Mouse (Mus musculus) heart, postnatal 25 days (tissue): ENCODE results near the gene Msrb1. TPM values are rescaled to one million over a fixed set of nuclear protein-coding genes. Genes with fewer than 3 reads are reported as not detected.

Experiments used
- DNase-seq: peaks from one replicate; pipeline ENCODE4 v3.0.0; 2022; ENCODE audit warnings: low spot score
- intact Hi-C: fragments of 180-260 bp; cut with DNase I; formaldehyde crosslinking; loops from one replicate; pipeline ENCODE4 v1.15.1; 2025
- total RNA-seq, 2 experiments: library from RNA; stranded (reverse); gene quantifications; 2 replicates each; pipeline ENCODE4 v1.2.3; 2021

Gene Msrb1
- total RNA-seq, 2 experiments from 2014 or later, result 191 to 194 TPM

GRCm38 (mm10) chr17:24737135-24737810 is 831 bp downstream of the Msrb1 start:
- no peak for DNase-seq
- intact Hi-C loops, result loop anchor here (5.0 to 10.0 kb wide), 2 partner anchors 150 to 538 kb away; partner anchors contain the start of genes Nubp2, Spsb3 and Ube2i

GRCm38 (mm10) chr17:24738238-24738637 is 1.8 kb downstream of the Msrb1 start:
- intact Hi-C loops, result loop anchor here (5.0 to 10.0 kb wide), 2 partner anchors 149 to 537 kb away; partner anchors contain the start of genes Nubp2, Spsb3 and Ube2i
- DNase-seq, result no peak

GRCm38 (mm10) chr17:24739926-24740325 is 3.5 kb downstream of the Msrb1 start:
- DNase-seq, result no peak
- intact Hi-C loops, result loop anchor here (5.0 to 10.0 kb wide), 4 partner anchors 147 to 535 kb away; partner anchors contain the start of genes Cramp1l, Ift140, Nubp2 and Ptx4

GRCm38 (mm10) chr17:24742307-24742706 is 5.9 kb downstream of the Msrb1 start:
- intact Hi-C loops, result loop anchor here (10.0 kb wide), 2 partner anchors 272 to 382 kb away; partner anchors contain the start of genes Cramp1l, Ift140 and Ptx4
- DNase-seq, result no peak

- DNase-seq, result no peak
- intact Hi-C loops, result loop anchor here (2.0 to 10.0 kb wide), 3 partner anchors 137 to 381 kb away; partner anchors contain the start of genes Cramp1l, Ift140 and Ptx4
Measured at GRCm38 (mm10) chr17:24743896-24744295, 7.5 kb downstream of the Msrb1 start.

GRCm38 (mm10) chr17:24744381-24744780 is 7.9 kb downstream of the Msrb1 start:
- no peak for DNase-seq
- intact Hi-C loops, result loop anchor here (2.0 to 10.0 kb wide), 3 partner anchors 136 to 380 kb away; partner anchors contain the start of genes Cramp1l, Ift140 and Ptx4

- no peak for DNase-seq
- intact Hi-C loops, result loop anchor here (1.0 to 10.0 kb wide), 4 partner anchors 71 to 379 kb away; partner anchors contain the start of genes Cramp1l, Ift140 and Ptx4
Measured at GRCm38 (mm10) chr17:24745526-24746497, 9.4 kb downstream of the Msrb1 start.

GRCm38 (mm10) chr17:24746986-24747385 is 10.5 kb downstream of the Msrb1 start:
- intact Hi-C loops, result loop anchor here (10.0 kb wide), 2 partner anchors 268 to 378 kb away; partner anchors contain the start of genes Cramp1l, Ift140 and Ptx4
- DNase-seq, result no peak

- intact Hi-C loops, result no loop called here
- DNase-seq, result no peak
Measured at GRCm38 (mm10) chr17:24751528-24751927, 15.1 kb downstream of the Msrb1 start.

GRCm38 (mm10) chr17:24752415-24753394 is 16.3 kb downstream of the Msrb1 start, which contains the start of gene Hs3st6:
Gene Hs3st6, plus strand, starts transcription at chr17:24752988.
- no peak for DNase-seq
- intact Hi-C loops, result no loop called here

- intact Hi-C loops, result no loop called here
- no peak for DNase-seq
Measured at GRCm38 (mm10) chr17:24757394-24757793, 21.0 kb downstream of the Msrb1 start.

- intact Hi-C loops, result no loop called here
- no peak for DNase-seq
Measured at GRCm38 (mm10) chr17:24761121-24761520, 24.7 kb downstream of the Msrb1 start.

GRCm38 (mm10) chr17:24765016-24765905 is 28.8 kb downstream of the Msrb1 start:
- intact Hi-C loops, result no loop called here

GRCm38 (mm10) chr17:24766266-24766875 is 29.9 kb downstream of the Msrb1 start:
- intact Hi-C loops, result no loop called here

More at GRCm38 (mm10) chr17:24765016-24765905, 28.8 kb downstream of the Msrb1 start:
- no peak for DNase-seq

GRCm38 (mm10) chr17:24769146-24769545 is 32.7 kb downstream of the Msrb1 start:
- intact Hi-C loops, result no loop called here

More at GRCm38 (mm10) chr17:24766266-24766875, 29.9 kb downstream of the Msrb1 start:
- no peak for DNase-seq

GRCm38 (mm10) chr17:24773241-24773640 is 36.8 kb downstream of the Msrb1 start:
- intact Hi-C loops, result no loop called here
- DNase-seq, result no peak

More at GRCm38 (mm10) chr17:24769146-24769545, 32.7 kb downstream of the Msrb1 start:
- no peak for DNase-seq

- no peak for DNase-seq
- intact Hi-C loops, result no loop called here
Measured at GRCm38 (mm10) chr17:24775173-24775572, 38.7 kb downstream of the Msrb1 start.
